Mouse (Mus musculus): ENCODE measurements around the gene Mvb12a. TPM values are rescaled to one million over a fixed set of nuclear protein-coding genes. Genes with fewer than 3 reads are reported as not detected.
A peak's percentile ranks its signal among the peaks of the same experiment; 100 is the strongest.

Gene Mvb12a
- polyA plus RNA-seq, 1 experiment from 2014 or later: 62.3 TPM

- H3K27ac ChIP-seq: peak overlapping the region; percentile 80
- H3K9ac ChIP-seq (replicated peaks): peak overlapping the region; percentile 78
- peaks cover 22% of the 10 kb centered on the region for H3K27me3 ChIP-seq
- peak; percentile 0; the same call in 1 of the 2 replicates for ATAC-seq
- H3K4me1 ChIP-seq (replicated peaks): peaks cover 40% of the 10 kb centered on the region
- 13% methylated on average over 6 of the region's 6 CpGs for WGBS
- no peaks in the 10 kb centered on the region for H3K36me3 ChIP-seq
- peak overlapping the region; percentile 82 for H3K4me2 ChIP-seq (replicated peaks)
- H3K4me3 ChIP-seq (replicated peaks): peak overlapping the region; percentile 68
- H3K9me3 ChIP-seq: peaks cover 3% of the 10 kb centered on the region; the same call in 1 of the 2 replicates
Measured at GRCm38 (mm10) chr8:71568941-71569340, 26.2 kb downstream of the Mvb12a start.

- Histone ChIP-seq H3K9me3 (no peaks in the 10 kb centered on the region), H3K4me1 (replicated peaks) (peaks cover 43% of the 10 kb centered on the region), H3K27ac (peak overlapping the region; percentile 80), H3K9ac (replicated peaks) (peak overlapping the region; percentile 78), H3K4me3 (replicated peaks) (peak overlapping the region; percentile 68), H3K4me2 (replicated peaks) (peak overlapping the region; percentile 82), H3K36me3 (no peaks in the 10 kb centered on the region), H3K27me3 (peaks cover 20% of the 10 kb centered on the region)
- under 1% methylated on average over 51 of the region's 51 CpGs for WGBS
- peak; percentile 87 for ATAC-seq
Measured at GRCm38 (mm10) chr8:71569366-71570290, 26.9 kb downstream of the Mvb12a start.

GRCm38 (mm10) chr8:71570291-71570954, 27.7 kb downstream of the Mvb12a start:
- peak overlapping the region; percentile 80 for H3K27ac ChIP-seq
- peak overlapping the region; percentile 78 for H3K9ac ChIP-seq (replicated peaks)
- H3K4me3 ChIP-seq (replicated peaks): peak overlapping the region; percentile 68
- H3K4me1 ChIP-seq (replicated peaks): peaks cover 43% of the 10 kb centered on the region
- H3K4me2 ChIP-seq (replicated peaks): peak overlapping the region; percentile 82
- H3K27me3 ChIP-seq: peaks cover 20% of the 10 kb centered on the region
- WGBS: under 1% methylated on average over 41 of the region's 41 CpGs
- no peaks in the 10 kb centered on the region for H3K36me3 ChIP-seq
- no peaks in the 10 kb centered on the region for H3K9me3 ChIP-seq
- peak; percentile 89 for ATAC-seq

GRCm38 (mm10) chr8:71572077-71572476, 29.4 kb downstream of the Mvb12a start:
- H3K27ac ChIP-seq: peak overlapping the region; percentile 52; the same call in 1 of the 2 replicates
- H3K4me1 ChIP-seq (replicated peaks): peaks cover 43% of the 10 kb centered on the region
- no peaks in the 10 kb centered on the region for H3K36me3 ChIP-seq
- H3K9ac ChIP-seq (replicated peaks): no peak overlapping the region
- peaks cover 18% of the 10 kb centered on the region for H3K27me3 ChIP-seq
- H3K4me3 ChIP-seq (replicated peaks): no peak overlapping the region
- H3K4me2 ChIP-seq (replicated peaks): peak overlapping the region; percentile 82; the same call in 1 of the 2 replicates
- WGBS: 85% methylated on average over 2 of the region's 2 CpGs
- no peak for ATAC-seq
- H3K9me3 ChIP-seq: no peaks in the 10 kb centered on the region

GRCm38 (mm10) chr8:71572847-71573633, 30.3 kb downstream of the Mvb12a start:
- Histone ChIP-seq H3K9ac (replicated peaks) (peak overlapping the region; percentile 25), H3K4me2 (replicated peaks) (peak overlapping the region; percentile 82), H3K4me3 (replicated peaks) (no peak overlapping the region), H3K9me3 (no peaks in the 10 kb centered on the region), H3K4me1 (replicated peaks) (peaks cover 43% of the 10 kb centered on the region), H3K27ac (peak overlapping the region; percentile 60), H3K27me3 (peaks cover 10% of the 10 kb centered on the region; the same call in 1 of the 2 replicates), H3K36me3 (no peaks in the 10 kb centered on the region)
- no peak for ATAC-seq
- 76% methylated on average over 9 of the region's 9 CpGs for WGBS

- ATAC-seq: no peak
- Histone ChIP-seq H3K36me3 (peaks cover 2% of the 10 kb centered on the region; the same call in 1 of the 2 replicates), H3K4me3 (replicated peaks) (no peak overlapping the region), H3K27ac (no peak overlapping the region), H3K9ac (replicated peaks) (0 out of 2 replicates have a peak overlapping the region, but pooled peaks have one; percentile 8), H3K4me2 (replicated peaks) (no peak overlapping the region), H3K27me3 (no peaks in the 10 kb centered on the region), H3K9me3 (no peaks in the 10 kb centered on the region), H3K4me1 (replicated peaks) (peaks cover 36% of the 10 kb centered on the region)
- WGBS: 84% methylated on average over 7 of the region's 7 CpGs
Measured at GRCm38 (mm10) chr8:71574426-71574825, 31.7 kb downstream of the Mvb12a start.

DNA sequence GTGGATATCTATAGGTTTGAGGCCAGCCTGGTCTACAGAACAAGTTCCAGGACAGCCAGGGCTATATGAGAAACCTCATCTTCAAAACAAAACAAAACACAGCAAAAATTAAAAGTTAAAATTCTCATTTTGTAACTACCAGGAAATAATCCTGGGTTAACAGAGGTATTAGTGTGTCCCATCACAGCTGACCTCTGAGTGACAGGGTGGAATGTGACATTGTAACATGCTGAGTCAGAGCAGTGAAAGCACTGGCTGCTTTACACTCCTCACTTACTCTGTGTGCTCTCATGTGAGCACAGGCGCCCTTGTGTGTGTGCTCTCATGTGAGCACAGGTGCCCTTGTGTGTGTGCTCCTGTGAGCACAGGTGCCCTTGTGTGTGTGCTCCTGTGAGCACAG, 32.3 kb downstream of the Mvb12a start:
- peaks cover 6% of the 10 kb centered on the region; the same call in 1 of the 2 replicates for H3K36me3 ChIP-seq
- H3K9me3 ChIP-seq: no peaks in the 10 kb centered on the region
- ATAC-seq: no peak
- no peak overlapping the region for H3K9ac ChIP-seq (replicated peaks)
- H3K4me2 ChIP-seq (replicated peaks): no peak overlapping the region
- peaks cover 41% of the 10 kb centered on the region for H3K4me1 ChIP-seq (replicated peaks)
- no peak overlapping the region for H3K4me3 ChIP-seq (replicated peaks)
- H3K27ac ChIP-seq: no peak overlapping the region
- 67% methylated on average over 1 of the region's 1 CpGs for WGBS
- no peaks in the 10 kb centered on the region for H3K27me3 ChIP-seq

- 85% methylated on average over 4 of the region's 4 CpGs for WGBS
- no peak for ATAC-seq
Measured at GRCm38 (mm10) chr8:71577856-71578387, 35.2 kb downstream of the Mvb12a start.

DNA sequence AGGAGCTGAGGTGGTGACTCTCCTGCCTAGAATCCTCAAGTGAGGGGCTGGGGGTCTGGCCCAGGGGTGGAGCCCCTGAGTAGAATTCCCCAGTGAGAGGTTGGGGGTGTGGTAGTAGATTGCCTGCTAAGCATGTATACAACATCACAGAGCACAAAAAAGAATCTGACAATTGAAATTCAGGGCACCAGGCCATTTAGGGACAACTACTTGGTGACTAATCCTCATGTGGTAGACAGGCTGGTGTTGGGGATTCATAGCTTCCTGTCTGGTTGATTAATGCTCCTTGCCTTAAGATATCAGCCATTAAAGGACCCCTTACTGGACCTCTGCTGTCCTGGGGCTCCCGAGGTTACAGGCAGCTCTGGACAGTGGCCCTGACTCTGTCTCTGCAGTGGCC, 36.3 kb downstream of the Mvb12a start:
- ATAC-seq: no peak
- H3K9ac ChIP-seq (replicated peaks): no peak overlapping the region

More at GRCm38 (mm10) chr8:71577856-71578387, 35.2 kb downstream of the Mvb12a start:
- H3K4me1 ChIP-seq (replicated peaks): peaks cover 24% of the 10 kb centered on the region
- H3K9ac ChIP-seq (replicated peaks): no peak overlapping the region
- no peak overlapping the region for H3K4me2 ChIP-seq (replicated peaks)
- H3K27ac ChIP-seq: no peak overlapping the region; the same call in 1 of the 2 replicates
- peaks cover 29% of the 10 kb centered on the region for H3K36me3 ChIP-seq
- no peaks in the 10 kb centered on the region for H3K27me3 ChIP-seq
- H3K4me3 ChIP-seq (replicated peaks): no peak overlapping the region
- H3K9me3 ChIP-seq: no peaks in the 10 kb centered on the region

GRCm38 (mm10) chr8:71579476-71579875, 36.8 kb downstream of the Mvb12a start:
- Histone ChIP-seq H3K4me3 (replicated peaks) (no peak overlapping the region), H3K9me3 (no peaks in the 10 kb centered on the region), H3K9ac (replicated peaks) (no peak overlapping the region), H3K36me3 (peaks cover 37% of the 10 kb centered on the region), H3K4me2 (replicated peaks) (no peak overlapping the region), H3K4me1 (replicated peaks) (peaks cover 16% of the 10 kb centered on the region), H3K27me3 (no peaks in the 10 kb centered on the region), H3K27ac (0 out of 2 replicates have a peak overlapping the region, but pooled peaks have one; percentile 5)
- ATAC-seq: 0 out of 2 replicates have a peak, but pooled peaks have one; percentile 8
- WGBS: 89% methylated on average over 14 of the region's 14 CpGs

More for the DNA sequence above, 36.3 kb downstream of the Mvb12a start:
- Histone ChIP-seq H3K9me3 (no peaks in the 10 kb centered on the region), H3K27me3 (no peaks in the 10 kb centered on the region), H3K36me3 (peaks cover 33% of the 10 kb centered on the region), H3K4me2 (replicated peaks) (no peak overlapping the region), H3K27ac (no peak overlapping the region), H3K4me1 (replicated peaks) (peaks cover 19% of the 10 kb centered on the region), H3K4me3 (replicated peaks) (no peak overlapping the region)
- WGBS: 87% methylated on average over 1 of the region's 1 CpGs

GRCm38 (mm10) chr8:71580201-71580600, 37.5 kb downstream of the Mvb12a start:
- Histone ChIP-seq H3K4me1 (replicated peaks) (peaks cover 16% of the 10 kb centered on the region), H3K9ac (replicated peaks) (no peak overlapping the region), H3K27me3 (no peaks in the 10 kb centered on the region), H3K9me3 (no peaks in the 10 kb centered on the region), H3K4me3 (replicated peaks) (no peak overlapping the region), H3K4me2 (replicated peaks) (no peak overlapping the region), H3K27ac (no peak overlapping the region), H3K36me3 (peaks cover 44% of the 10 kb centered on the region)
- 26% methylated on average over 9 of the region's 9 CpGs for WGBS
- peak; percentile 38 for ATAC-seq

Measured in midbrain, embryonic 13.5 days (tissue).